Mouse (Mus musculus): Measurements from ENCODE around the gene Yipf2. TPM values are rescaled to one million over a fixed set of nuclear protein-coding genes. Genes with fewer than 3 reads are reported as not detected.

The Yipf2 gene
- polyA plus RNA-seq (2012; rRNA removed) = 6.1 and 6.6 TPM in 2 replicates
- polyA plus RNA-seq (2014; fragmentation: Nextera tagmentation; extraction: Ambion mirVana) = 7.7 and 9.0 TPM in 2 replicates

- H3K9me3 ChIP-seq (ENCODE audit: control insufficient read depth, low read length) = no peaks in the 10 kb centered on the region
- TF ChIP-seq CTCF (IDR thresholded peaks at IDR 0.05; ENCODE audit: low read depth) (no peak), EP300 (IDR thresholded peaks at IDR 0.05; ENCODE audit: low read depth) (no peak)
- WGBS (ENCODE audit: insufficient replicate concordance) = under 1% methylated on average over 30 of the region's 30 CpGs
- peak within 1 kb of the TSS; percentile 66 for H3K9ac ChIP-seq (replicated peaks)
- ATAC-seq (ENCODE audit: insufficient read depth) (peak; percentile 88), DNase-seq (ENCODE audit: low read depth in 3 of 3, low spot score in 3 of 3) (peak; percentile 92 to 94 (median 93))
- H3K4me3 ChIP-seq (ENCODE audit: insufficient read depth in 1 of 2, low read depth in 2 of 2, low read length in 2 of 2) = peak within 1 kb of the TSS; percentile 63 to 89
- H3K36me3 ChIP-seq (replicated peaks; ENCODE audit: control insufficient read depth, insufficient read depth, low read depth) = peaks cover 7% of the 10 kb centered on the region
- peaks cover 0 to 14% of the 10 kb centered on the region in 2 experiments; a peak in 3 of 4 replicates for H3K4me1 ChIP-seq (replicated peaks; ENCODE audit: control insufficient read depth in 2 of 2, insufficient read depth in 2 of 2, low read length in 1 of 2)
- H3K27ac ChIP-seq = peak within 1 kb of the TSS; percentile 68
- H3K4me2 ChIP-seq (ENCODE audit: low read depth) = peak within 1 kb of the TSS; percentile 80
- no peaks in the 10 kb centered on the region for H3K27me3 ChIP-seq (ENCODE audit: control insufficient read depth, insufficient read depth, low read length)
Observed at GRCm38 (mm10) chr9:21592703-21593121, at the start of gene Yipf2, which contains the start of gene Timm29. TSS of gene Yipf2 (minus strand) at chr9:21592828. TSS of gene Timm29 (plus strand) at chr9:21592722.

- Histone ChIP-seq H3K9me3 (ENCODE audit: control insufficient read depth, low read length) (no peaks in the 10 kb centered on the region), H3K4me3 (ENCODE audit: insufficient read depth in 1 of 2, low read depth in 2 of 2, low read length in 2 of 2) (no peak overlapping the region), H3K9ac (replicated peaks) (no peak overlapping the region), H3K36me3 (replicated peaks; ENCODE audit: control insufficient read depth, insufficient read depth, low read depth) (peaks cover 83% of the 10 kb centered on the region), H3K4me2 (ENCODE audit: low read depth) (no peak overlapping the region), H3K4me1 (replicated peaks; ENCODE audit: control insufficient read depth in 2 of 2, insufficient read depth in 2 of 2, low read length in 1 of 2) (no peaks in the 10 kb centered on the region), H3K27ac (no peak overlapping the region), H3K27me3 (ENCODE audit: control insufficient read depth, insufficient read depth, low read length) (no peaks in the 10 kb centered on the region)
- ATAC-seq (ENCODE audit: insufficient read depth) = no peak
- TF ChIP-seq EP300 (IDR thresholded peaks at IDR 0.05; ENCODE audit: low read depth) (no peak), CTCF (IDR thresholded peaks at IDR 0.05; ENCODE audit: low read depth) (no peak)
- WGBS (ENCODE audit: insufficient replicate concordance) = 91% methylated on average over 11 of the region's 11 CpGs
- DNase-seq (ENCODE audit: low read depth in 3 of 3, low spot score in 3 of 3) = no peak
Observed at GRCm38 (mm10) chr9:21639031-21639430, 46.4 kb upstream of the Yipf2 start.

- Histone ChIP-seq H3K27me3 (ENCODE audit: control insufficient read depth, insufficient read depth, low read length) (no peaks in the 10 kb centered on the region), H3K27ac (no peak overlapping the region), H3K4me2 (ENCODE audit: low read depth) (no peak overlapping the region), H3K9me3 (ENCODE audit: control insufficient read depth, low read length) (no peaks in the 10 kb centered on the region), H3K4me1 (replicated peaks; ENCODE audit: control insufficient read depth in 2 of 2, insufficient read depth in 2 of 2, low read length in 1 of 2) (no peaks in the 10 kb centered on the region), H3K9ac (replicated peaks) (no peak overlapping the region), H3K4me3 (ENCODE audit: insufficient read depth in 1 of 2, low read depth in 2 of 2, low read length in 2 of 2) (no peak overlapping the region), H3K36me3 (replicated peaks; ENCODE audit: control insufficient read depth, insufficient read depth, low read depth) (peaks cover 59% of the 10 kb centered on the region)
- TF ChIP-seq CTCF (IDR thresholded peaks at IDR 0.05; ENCODE audit: low read depth) = no peak
- no peak for TF ChIP-seq EP300 (IDR thresholded peaks at IDR 0.05; ENCODE audit: low read depth)
- WGBS (ENCODE audit: insufficient replicate concordance) = 93% methylated on average over 7 of the region's 7 CpGs
- no peak for DNase-seq (ENCODE audit: low read depth in 3 of 3, low spot score in 3 of 3)
- no peak for ATAC-seq (ENCODE audit: insufficient read depth)
Observed at GRCm38 (mm10) chr9:21635639-21636038, 43.0 kb upstream of the Yipf2 start.

- Histone ChIP-seq H3K4me3 (ENCODE audit: insufficient read depth in 1 of 2, low read depth in 2 of 2, low read length in 2 of 2) (no peak overlapping the region), H3K27ac (no peak overlapping the region), H3K4me2 (ENCODE audit: low read depth) (no peak overlapping the region), H3K4me1 (replicated peaks; ENCODE audit: control insufficient read depth in 2 of 2, insufficient read depth in 2 of 2, low read length in 1 of 2) (no peaks in the 10 kb centered on the region), H3K36me3 (replicated peaks; ENCODE audit: control insufficient read depth, insufficient read depth, low read depth) (peaks cover 34% of the 10 kb centered on the region), H3K9ac (replicated peaks) (no peak overlapping the region), H3K9me3 (ENCODE audit: control insufficient read depth, low read length) (no peaks in the 10 kb centered on the region), H3K27me3 (ENCODE audit: control insufficient read depth, insufficient read depth, low read length) (no peaks in the 10 kb centered on the region)
- ATAC-seq (ENCODE audit: insufficient read depth) (no peak), DNase-seq (ENCODE audit: low read depth in 3 of 3, low spot score in 3 of 3) (no peak)
- no peak for TF ChIP-seq CTCF (IDR thresholded peaks at IDR 0.05; ENCODE audit: low read depth)
- no peak for TF ChIP-seq EP300 (IDR thresholded peaks at IDR 0.05; ENCODE audit: low read depth)
- 84% methylated on average over 3 of the region's 3 CpGs for WGBS (ENCODE audit: insufficient replicate concordance)
Observed at GRCm38 (mm10) chr9:21633106-21633505, 40.5 kb upstream of the Yipf2 start.

GRCm38 (mm10) chr9:21630673-21631072 is 38.0 kb upstream of the Yipf2 start:
- no peaks in the 10 kb centered on the region for H3K27me3 ChIP-seq (ENCODE audit: control insufficient read depth, insufficient read depth, low read length)
- H3K4me2 ChIP-seq (ENCODE audit: low read depth) = no peak overlapping the region
- no peak for ATAC-seq (ENCODE audit: insufficient read depth)
- 67% methylated on average over 3 of the region's 3 CpGs for WGBS (ENCODE audit: insufficient replicate concordance)
- H3K27ac ChIP-seq = no peak overlapping the region
- TF ChIP-seq EP300 (IDR thresholded peaks at IDR 0.05; ENCODE audit: low read depth) (no peak), CTCF (IDR thresholded peaks at IDR 0.05; ENCODE audit: low read depth) (peak; percentile 71)
- H3K9me3 ChIP-seq (ENCODE audit: control insufficient read depth, low read length) = no peaks in the 10 kb centered on the region
- no peak overlapping the region for H3K4me3 ChIP-seq (ENCODE audit: insufficient read depth in 1 of 2, low read depth in 2 of 2, low read length in 2 of 2)
- H3K36me3 ChIP-seq (replicated peaks; ENCODE audit: control insufficient read depth, insufficient read depth, low read depth) = peaks cover 12% of the 10 kb centered on the region
- DNase-seq (ENCODE audit: low read depth in 3 of 3, low spot score in 3 of 3) = peak in 2 of 3 experiments; percentile 25 to 30
- H3K9ac ChIP-seq (replicated peaks) = no peak overlapping the region
- H3K4me1 ChIP-seq (replicated peaks; ENCODE audit: control insufficient read depth in 2 of 2, insufficient read depth in 2 of 2, low read length in 1 of 2) = no peaks in the 10 kb centered on the region; a peak in 1 of 4 replicates
